Mouse (Mus musculus) hindbrain, embryonic 16.5 days (tissue): ENCODE measurements around the gene Bud13. TPM values are rescaled to one million over a fixed set of nuclear protein-coding genes. Genes with fewer than 3 reads are reported as not detected.

Experiments used
- ATAC-seq: fragments of 200-750 bp; cut with Nextera tagmentation; 2 replicates; pipeline ENCODE4 v1.8.0; 2017; ENCODE audit warnings: moderate TSS enrichment, moderate library complexity
- H3K27ac ChIP-seq: fragments of 300-500 bp; sonication (generic); 2 replicates; pipeline ENCODE4 v1.5.1; 2014; ENCODE audit warnings: low read depth, mild to moderate bottlenecking, control low read depth, low read length, moderate library complexity
- H3K27me3 ChIP-seq: fragments of 300-500 bp; sonication (generic); replicated peaks from 2 replicates; pipeline ENCODE4 v1.6.1; 2014; ENCODE audit warnings: low read length; ENCODE audit not compliant: control insufficient read depth, insufficient read depth
- H3K36me3 ChIP-seq: fragments of 300-500 bp; sonication (generic); 2 replicates; pipeline ENCODE4 v1.6.1; 2014; ENCODE audit warnings: mild to moderate bottlenecking, low read length, moderate library complexity, mixed read lengths; ENCODE audit not compliant: control insufficient read depth, insufficient read depth
- H3K4me1 ChIP-seq: fragments of 300-500 bp; sonication (generic); 2 replicates; pipeline ENCODE4 v1.6.1; 2014; ENCODE audit warnings: low read depth, low read length; ENCODE audit not compliant: control insufficient read depth, insufficient read depth
- H3K4me2 ChIP-seq: fragments of 300-500 bp; sonication (generic); 2 replicates; pipeline ENCODE4 v1.6.1; 2014; ENCODE audit warnings: mild to moderate bottlenecking, low read length, control low read depth, moderate library complexity
- H3K4me3 ChIP-seq: fragments of 300-500 bp; sonication (generic); 2 replicates; pipeline ENCODE4 v1.5.1; 2014; ENCODE audit warnings: mild to moderate bottlenecking, low read length, control low read depth, moderate library complexity
- H3K9ac ChIP-seq: fragments of 300-500 bp; sonication (generic); 2 replicates; pipeline ENCODE4 v1.6.1; 2014; ENCODE audit warnings: low read depth, mild to moderate bottlenecking, control low read depth, low read length, moderate library complexity
- H3K9me3 ChIP-seq: fragments of 300-500 bp; sonication (generic); 2 replicates; pipeline ENCODE4 v1.6.1; 2014; ENCODE audit warnings: mild to moderate bottlenecking, low read length, moderate library complexity; ENCODE audit not compliant: control insufficient read depth
- WGBS: fragments of 180-500 bp; shearing (Covaris S2); extraction: QIAGEN DNeasy Blood & Tissue Kit; methylation state at CpG from one replicate; pipeline ENCODE4 v1.1.7; 2014; 5-methylcytosine and 5-hydroxymethylcytosine counted together
- polyA plus RNA-seq: library from polyadenylated mRNA; unstranded; fragments of >200 nt; fragmentation: Nextera tagmentation; extraction: Ambion mirVana; gene quantifications from 2 replicates; pipeline ENCODE4 v1.2.1, GENCODE M21; 2015

Gene Bud13
- polyA plus RNA-seq, 1 experiment from 2014 or later = 15.1 TPM

DNA sequence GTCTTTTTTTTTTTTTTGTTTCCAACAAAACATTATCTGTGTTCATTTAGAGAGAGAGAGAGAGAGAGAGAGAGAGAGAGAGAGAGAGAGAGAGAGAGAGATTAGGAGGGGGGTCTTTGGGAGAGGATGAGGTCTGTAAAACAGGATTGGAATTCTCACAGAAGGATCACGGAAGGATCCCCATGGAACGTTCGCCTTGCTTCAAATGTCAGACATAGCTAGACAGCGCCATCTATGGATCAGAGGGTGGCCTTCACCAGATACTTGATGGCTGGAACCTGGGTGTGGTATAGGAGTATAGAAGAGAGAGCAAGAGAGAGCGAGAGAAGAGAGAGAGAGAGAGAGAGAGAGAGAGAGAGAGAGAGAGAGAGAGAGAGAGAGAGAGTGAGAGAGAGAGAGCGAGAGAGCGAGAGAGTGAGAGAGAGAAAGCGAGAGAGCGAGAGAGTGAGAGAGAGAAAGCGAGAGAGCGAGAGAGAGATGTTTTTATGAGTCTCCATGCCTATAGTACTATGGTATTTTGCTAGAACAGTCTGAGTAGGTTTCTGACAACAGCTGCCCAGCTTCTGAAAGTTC, 36.0 kb upstream of the Bud13 start:
- WGBS = 30% methylated on average over 11 of the region's 11 CpGs
- ATAC-seq = peak; percentile 89
- H3K27me3 ChIP-seq = no peaks in the 10 kb centered on the region
- no peak overlapping the region for H3K9ac ChIP-seq
- H3K4me3 ChIP-seq = no peak overlapping the region
- no peaks in the 10 kb centered on the region for H3K36me3 ChIP-seq
- peak overlapping the region; percentile 15 for H3K4me2 ChIP-seq
- H3K4me1 ChIP-seq = no peaks in the 10 kb centered on the region
- no peak overlapping the region for H3K27ac ChIP-seq
- H3K9me3 ChIP-seq = no peaks in the 10 kb centered on the region

- WGBS = 91% methylated on average over 7 of the region's 7 CpGs
- Histone ChIP-seq H3K4me3 (no peak overlapping the region), H3K4me2 (no peak overlapping the region), H3K9me3 (no peaks in the 10 kb centered on the region), H3K9ac (no peak overlapping the region), H3K27me3 (no peaks in the 10 kb centered on the region), H3K36me3 (no peaks in the 10 kb centered on the region), H3K27ac (no peak overlapping the region), H3K4me1 (no peaks in the 10 kb centered on the region)
- no peak for ATAC-seq
Measured at GRCm38 (mm10) chr9:46256177-46256576, 26.6 kb upstream of the Bud13 start.

GRCm38 (mm10) chr9:46256658-46257385, 26.0 kb upstream of the Bud13 start:
- no peak overlapping the region for H3K27ac ChIP-seq
- no peaks in the 10 kb centered on the region for H3K36me3 ChIP-seq
- no peak overlapping the region for H3K4me3 ChIP-seq
- H3K9me3 ChIP-seq = no peaks in the 10 kb centered on the region
- no peak overlapping the region for H3K4me2 ChIP-seq
- H3K9ac ChIP-seq = no peak overlapping the region
- 85% methylated on average over 10 of the region's 10 CpGs for WGBS
- no peak for ATAC-seq
- H3K27me3 ChIP-seq = no peaks in the 10 kb centered on the region
- H3K4me1 ChIP-seq = no peaks in the 10 kb centered on the region

DNA sequence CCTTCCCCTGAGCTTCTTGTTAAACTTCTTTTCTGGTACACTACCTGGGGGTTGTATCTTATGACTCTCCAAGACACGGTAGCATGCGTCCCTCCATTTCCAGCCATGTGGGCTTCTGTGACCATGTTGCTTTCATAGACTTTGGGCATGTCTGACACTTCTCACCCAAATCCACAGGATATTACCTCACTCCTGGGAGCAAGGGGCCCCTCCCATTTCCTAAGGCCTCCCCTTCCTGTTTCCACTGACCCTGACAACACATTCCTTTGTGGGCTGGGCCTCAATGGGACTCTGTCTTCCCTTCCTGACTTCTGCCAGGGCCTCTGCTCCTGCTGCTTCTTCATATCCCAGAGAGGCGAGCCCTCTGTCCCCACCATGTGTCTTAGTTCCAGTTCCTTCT, 25.3 kb upstream of the Bud13 start:
- Histone ChIP-seq H3K9ac (no peak overlapping the region), H3K27me3 (no peaks in the 10 kb centered on the region), H3K27ac (no peak overlapping the region), H3K36me3 (no peaks in the 10 kb centered on the region), H3K4me1 (no peaks in the 10 kb centered on the region), H3K9me3 (no peaks in the 10 kb centered on the region), H3K4me3 (no peak overlapping the region), H3K4me2 (no peak overlapping the region)
- 87% methylated on average over 3 of the region's 3 CpGs for WGBS
- ATAC-seq = no peak

- H3K36me3 ChIP-seq = no peaks in the 10 kb centered on the region
- H3K4me2 ChIP-seq = no peak overlapping the region
- H3K27me3 ChIP-seq = no peaks in the 10 kb centered on the region
- ATAC-seq = no peak
- no peaks in the 10 kb centered on the region for H3K9me3 ChIP-seq
- no peak overlapping the region for H3K9ac ChIP-seq
- H3K4me3 ChIP-seq = no peak overlapping the region
- WGBS = 86% methylated on average over 6 of the region's 6 CpGs
- no peak overlapping the region for H3K27ac ChIP-seq
- H3K4me1 ChIP-seq = no peaks in the 10 kb centered on the region
Measured at GRCm38 (mm10) chr9:46259111-46259510, 23.7 kb upstream of the Bud13 start.

- Histone ChIP-seq H3K4me2 (no peak overlapping the region), H3K36me3 (no peaks in the 10 kb centered on the region), H3K27me3 (no peaks in the 10 kb centered on the region), H3K9me3 (no peaks in the 10 kb centered on the region), H3K9ac (no peak overlapping the region), H3K27ac (no peak overlapping the region), H3K4me1 (no peaks in the 10 kb centered on the region), H3K4me3 (no peak overlapping the region)
- WGBS = 87% methylated on average over 7 of the region's 7 CpGs
- no peak for ATAC-seq
Measured at GRCm38 (mm10) chr9:46261131-46261530, 21.7 kb upstream of the Bud13 start.

- 64% methylated on average over 7 of the region's 7 CpGs for WGBS
- ATAC-seq = no peak
- H3K4me1 ChIP-seq = no peaks in the 10 kb centered on the region
- no peaks in the 10 kb centered on the region for H3K9me3 ChIP-seq
- H3K36me3 ChIP-seq = no peaks in the 10 kb centered on the region
- no peak within 1 kb of the TSS for H3K4me3 ChIP-seq
- H3K27ac ChIP-seq = no peak within 1 kb of the TSS
- no peak within 1 kb of the TSS for H3K4me2 ChIP-seq
- peaks cover 3% of the 10 kb centered on the region for H3K27me3 ChIP-seq
- no peak within 1 kb of the TSS for H3K9ac ChIP-seq
Measured at GRCm38 (mm10) chr9:46268343-46268873, 14.4 kb upstream of the Bud13 start, which contains the start of gene Apoa5. Gene Apoa5, plus strand, starts transcription at chr9:46268633.

- no peak for ATAC-seq
- Histone ChIP-seq H3K4me2 (no peak overlapping the region), H3K9ac (no peak overlapping the region), H3K27me3 (peaks cover 3% of the 10 kb centered on the region), H3K9me3 (no peaks in the 10 kb centered on the region), H3K27ac (no peak overlapping the region), H3K4me1 (peaks cover 6% of the 10 kb centered on the region), H3K4me3 (no peak overlapping the region), H3K36me3 (no peaks in the 10 kb centered on the region)
- 85% methylated on average over 5 of the region's 5 CpGs for WGBS
Measured at GRCm38 (mm10) chr9:46269125-46269524, 13.7 kb upstream of the Bud13 start.

- peaks cover 7% of the 10 kb centered on the region for H3K36me3 ChIP-seq
- ATAC-seq = no peak
- 87% methylated on average over 4 of the region's 4 CpGs for WGBS
Measured at GRCm38 (mm10) chr9:46270782-46271181, 12.0 kb upstream of the Bud13 start.

More at GRCm38 (mm10) chr9:46270782-46271181, 12.0 kb upstream of the Bud13 start:
- no peak overlapping the region for H3K9ac ChIP-seq
- H3K27me3 ChIP-seq = peaks cover 3% of the 10 kb centered on the region
- H3K4me1 ChIP-seq = peaks cover 6% of the 10 kb centered on the region
- no peak overlapping the region for H3K4me3 ChIP-seq
- no peak overlapping the region for H3K4me2 ChIP-seq
- H3K27ac ChIP-seq = no peak overlapping the region
- no peaks in the 10 kb centered on the region for H3K9me3 ChIP-seq
